Comparison of ENCODE assay signal across 8 mouse cellular contexts in the genomic region with DNA sequence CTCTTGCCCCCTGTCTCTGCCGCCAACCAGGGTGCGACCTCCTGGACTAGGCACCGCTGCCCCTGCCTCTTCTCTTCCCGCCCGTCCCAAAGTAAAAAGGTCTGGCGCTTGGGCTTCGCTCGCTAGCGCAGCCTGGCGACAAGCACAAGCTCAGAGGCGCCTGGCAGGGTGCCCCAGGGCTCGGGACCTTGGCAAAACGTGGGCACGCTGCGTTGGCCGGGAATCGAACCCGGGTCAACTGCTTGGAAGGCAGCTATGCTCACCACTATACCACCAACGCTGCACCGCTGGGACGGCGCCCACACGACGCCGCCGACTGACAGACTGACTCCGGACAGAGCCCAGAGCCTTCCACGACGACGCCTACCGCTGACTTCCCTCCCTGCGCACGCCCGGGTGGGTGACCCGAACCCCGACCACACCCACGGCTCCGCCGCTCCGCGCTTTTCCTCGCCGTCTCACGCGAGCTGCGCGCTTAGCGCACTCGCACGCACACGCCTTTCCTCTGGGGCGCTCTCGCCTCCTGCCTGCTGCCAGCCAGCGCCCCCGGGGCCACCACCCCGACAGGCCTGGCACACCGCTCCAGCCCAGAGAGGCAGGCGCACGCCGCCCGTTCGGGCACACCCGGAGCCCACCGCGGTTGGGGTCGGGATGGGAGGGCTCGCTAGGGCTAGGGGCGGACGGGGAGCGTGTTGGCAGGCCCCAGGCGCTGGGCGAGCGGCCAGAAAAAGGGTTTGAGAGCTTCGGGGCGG. TPM values are rescaled to one million over a fixed set of nuclear protein-coding genes. Genes with fewer than 3 reads are reported as not detected.
DNase-seq lines count a peak whose midpoint lies in the region; ATAC-seq and TF ChIP-seq lines count a peak whose summit lies in the region.
"Not testable (repeated sequence)": the region's sequence is repeated elsewhere in the genome, so short reads cannot be mapped to it uniquely, and the experiment has no call there.

A gene (minus strand): TSS at position 445 of the 752 bp plus-strand sequence.

- not testable (repeated sequence) for H3K36me3 ChIP-seq in C2C12 (ENCODE audit: control insufficient read depth, insufficient read depth); erythroblast, embryonic 14.5 days (ENCODE audit: control insufficient read depth); heart, embryonic 11.5 days (ENCODE audit: control insufficient read depth, insufficient read depth, low read length); kidney, embryonic 16.5 days (ENCODE audit: insufficient read depth, low read length); liver, adult 2 months (ENCODE audit: control insufficient read depth, insufficient read depth, low read length)

- ATAC-seq in heart, embryonic 11.5 days (replicated peaks; ENCODE audit: insufficient number of reproducible peaks, low FRiP score, low TSS enrichment): peak; percentile 58
- peak; percentile 66 for ATAC-seq in kidney, embryonic 16.5 days (ENCODE audit: low FRiP score, low TSS enrichment)

- H3K79me2 ChIP-seq in C2C12 (ENCODE audit: control insufficient read depth, insufficient read depth); liver, adult 2 months (ENCODE audit: control insufficient read depth, insufficient read depth, low read length): not testable (repeated sequence)

- peak; percentile 48 for DNase-seq in liver, adult 2 months (ENCODE audit: extremely low read depth, low read depth, low spot score)
- DNase-seq in monocyte, adult 2 months (ENCODE audit: low read depth in 1 of 2, low spot score in 2 of 2): peak; percentile 89 to 94
- DNase-seq in spleen, postnatal 14 days (ENCODE audit: low spot score in 2 of 2): peak; percentile 65 to 73

- H3K9ac ChIP-seq in heart, embryonic 11.5 days (ENCODE audit: low read depth, low read length): 0 out of 2 replicates have a peak within 1 kb of the TSS, but pooled peaks have one; percentile 1
- H3K9ac ChIP-seq in kidney, embryonic 16.5 days (replicated peaks; ENCODE audit: low read length): 0 out of 2 replicates have a peak within 1 kb of the TSS, but pooled peaks have one; percentile 2
- peak within 1 kb of the TSS; percentile 6; the same call in 1 of the 2 replicates for H3K9ac ChIP-seq in liver, adult 2 months (ENCODE audit: low read depth, low read length)

- peak within 1 kb of the TSS; percentile 15 for H3K4me3 ChIP-seq in C2C12 (ENCODE audit: insufficient read depth, poor library complexity, severe bottlenecking)
- H3K4me3 ChIP-seq in brown adipose tissue, adult 24 weeks (ENCODE audit: insufficient read depth, low read depth, low read length): peak within 1 kb of the TSS; percentile 46
- peak within 1 kb of the TSS; percentile 58 for H3K4me3 ChIP-seq in erythroblast, embryonic 14.5 days (replicated peaks)
- H3K4me3 ChIP-seq in heart, embryonic 11.5 days (ENCODE audit: low read depth, low read length): peak within 1 kb of the TSS; percentile 41
- peak within 1 kb of the TSS; percentile 43 for H3K4me3 ChIP-seq in kidney, embryonic 16.5 days (ENCODE audit: low read length)
- peak within 1 kb of the TSS; percentile 46 for H3K4me3 ChIP-seq in liver, adult 2 months (ENCODE audit: insufficient read depth, low read depth, low read length)

- H3K4me1 ChIP-seq in brown adipose tissue, adult 24 weeks (ENCODE audit: control insufficient read depth, insufficient read depth, insufficient read length, low read length); heart, embryonic 11.5 days (ENCODE audit: control insufficient read depth, insufficient read depth, low read length); kidney, embryonic 16.5 days (ENCODE audit: insufficient read depth, low read length); liver, adult 2 months (ENCODE audit: control insufficient read depth, insufficient read depth, low read length): not testable (repeated sequence)
- peaks cover 12% of the 10 kb centered on the region for H3K4me1 ChIP-seq in erythroblast, embryonic 14.5 days (ENCODE audit: control insufficient read depth)

- not testable (repeated sequence) for TF ChIP-seq POLR2A in liver, adult 2 months (IDR thresholded peaks at IDR 0.05; ENCODE audit: extremely low read depth, insufficient read depth, low read length)

- peak within 1 kb of the TSS; percentile 54 for H3K4me2 ChIP-seq in heart, embryonic 11.5 days
- H3K4me2 ChIP-seq in kidney, embryonic 16.5 days (replicated peaks; ENCODE audit: low read depth, low read length): peak within 1 kb of the TSS; percentile 51

- WGBS in heart, embryonic 11.5 days (ENCODE audit: insufficient replicate concordance): under 1% methylated on average over 39 of the region's 75 CpGs
- 1% methylated on average over 40 of the region's 75 CpGs for WGBS in kidney, embryonic 16.5 days
- WGBS in liver, adult 2 months: 1% methylated on average over 45 of the region's 75 CpGs

- H3K27ac ChIP-seq in brown adipose tissue, adult 24 weeks (replicated peaks; ENCODE audit: low read depth, low read length); heart, embryonic 11.5 days (ENCODE audit: low read depth, low read length); kidney, embryonic 16.5 days (ENCODE audit: low read length); liver, adult 2 months (replicated peaks; ENCODE audit: insufficient read depth, low read depth, low read length): not testable (repeated sequence)

- H3K79me3 ChIP-seq in C2C12 (ENCODE audit: low read depth): not testable (repeated sequence)

- H3ac ChIP-seq in C2C12 (ENCODE audit: control insufficient read depth, insufficient read length, low read depth): peak within 1 kb of the TSS; percentile 18

- not testable (repeated sequence) for H3K27me3 ChIP-seq in C2C12 (ENCODE audit: control insufficient read depth, insufficient read depth, insufficient read length)
- peaks cover 13% of the 10 kb centered on the region for H3K27me3 ChIP-seq in erythroblast, embryonic 14.5 days (ENCODE audit: control insufficient read depth)
- H3K27me3 ChIP-seq in heart, embryonic 11.5 days (ENCODE audit: control insufficient read depth, insufficient read depth, low read length): peaks cover 27% of the 10 kb centered on the region
- H3K27me3 ChIP-seq in kidney, embryonic 16.5 days (ENCODE audit: insufficient read depth, low read length): peaks cover 27% of the 10 kb centered on the region
- H3K27me3 ChIP-seq in liver, adult 2 months (ENCODE audit: control insufficient read depth, insufficient read depth, low read length): peaks cover 20% of the 10 kb centered on the region

- TF ChIP-seq CTCF in C2C12 (IDR thresholded peaks at IDR 0.05; ENCODE audit: control insufficient read depth, insufficient read depth, insufficient read length): not testable (repeated sequence)
- peak; percentile 54 for TF ChIP-seq CTCF in liver, adult 2 months (IDR thresholded peaks at IDR 0.05; ENCODE audit: low read depth, low read length)

- not testable (repeated sequence) for H3K9me3 ChIP-seq in erythroblast, embryonic 14.5 days (ENCODE audit: control insufficient read depth, low read length); heart, embryonic 11.5 days (replicated peaks; ENCODE audit: control insufficient read depth, low read length); kidney, embryonic 16.5 days (ENCODE audit: low read length)

RNA-seq across cellular contexts. Expression of the gene that starts here (rescaled TPM):
- not detected for polyA plus RNA-seq in C2C12 (2012; fragmentation: generic; extraction: Trizol)
- 15.9 and 17.1 TPM in 2 replicates for polyA plus RNA-seq in brown adipose tissue, adult 24 weeks (2012; ENCODE audit: insufficient read depth, insufficient read length, missing spikeins)
- 0.06 TPM in 1 of 2 replicates, not detected in the other for polyA plus RNA-seq in erythroblast, embryonic 14.5 days (2012)
- 3.8 and 4.4 TPM in 2 replicates for polyA plus RNA-seq in heart, embryonic 11.5 days (2014; fragmentation: Nextera tagmentation; extraction: Ambion mirVana)
- polyA plus RNA-seq in kidney, embryonic 16.5 days (2015; fragmentation: Nextera tagmentation; extraction: Ambion mirVana): 8.8 and 9.0 TPM in 2 replicates
- total RNA-seq in liver, adult 2 months (2014; rRNA removed): 11.5 and 14.5 TPM in 2 replicates
- polyA plus RNA-seq in liver, adult 2 months (2012; rRNA removed): 2.6 and 4.5 TPM in 2 replicates
